Mouse (Mus musculus): ENCODE measurements at regions not wholly inside any gene's neighbourhood (a gene's known extent, or its start where the extent isn't known, plus 50 kb on each side); places are given as distances from the start of the nearest gene placed in this dataset.

DNA sequence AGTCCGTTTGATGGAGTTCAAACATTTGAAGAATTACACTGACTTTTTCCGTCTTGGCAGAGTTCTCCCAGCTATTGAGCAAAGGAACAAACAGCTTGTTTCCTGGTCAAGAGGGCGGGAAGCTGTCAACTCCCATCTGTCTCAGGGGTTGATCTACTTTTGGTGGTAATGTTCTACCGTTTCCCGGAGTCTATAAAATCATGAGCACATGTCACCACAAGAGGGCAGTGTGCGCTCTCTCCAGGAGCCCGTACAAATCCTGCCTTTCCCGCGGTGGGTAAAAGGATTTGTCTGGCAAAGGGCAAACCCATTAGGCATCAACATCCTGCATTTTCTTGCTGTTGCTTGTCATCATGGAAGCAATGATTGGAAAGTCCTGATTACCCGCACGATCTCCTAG is 106.1 kb upstream of the Zfp64 start:
- Histone ChIP-seq H3K4me1 (replicated peaks; ENCODE audit: control insufficient read depth, insufficient read depth, low read length) (no peaks in the 10 kb centered on the region), H3K36me3 (ENCODE audit: control insufficient read depth, insufficient read depth, low read length) (no peaks in the 10 kb centered on the region), H3K27me3 (ENCODE audit: control insufficient read depth, insufficient read depth, low read length) (no peaks in the 10 kb centered on the region), H3K4me3 (ENCODE audit: control insufficient read depth, insufficient read depth, low read length) (no peak overlapping the region), H3K27ac (ENCODE audit: control insufficient read depth, insufficient read depth, low read length) (no peak overlapping the region)
- peak; percentile 53 for DNase-seq
- WGBS: 8% methylated on average over 11 of the region's 11 CpGs
- TF ChIP-seq POLR2A (IDR thresholded peaks at IDR 0.05; ENCODE audit: control insufficient read depth, extremely low read depth, insufficient read depth, low read length, poor library complexity): no peak
- peak; percentile 55; the same call in 1 of the 2 replicates for TF ChIP-seq CTCF (IDR thresholded peaks at IDR 0.05; ENCODE audit: borderline replicate concordance, control insufficient read depth, extremely low read depth, insufficient read depth, low read length, poor library complexity)

DNA sequence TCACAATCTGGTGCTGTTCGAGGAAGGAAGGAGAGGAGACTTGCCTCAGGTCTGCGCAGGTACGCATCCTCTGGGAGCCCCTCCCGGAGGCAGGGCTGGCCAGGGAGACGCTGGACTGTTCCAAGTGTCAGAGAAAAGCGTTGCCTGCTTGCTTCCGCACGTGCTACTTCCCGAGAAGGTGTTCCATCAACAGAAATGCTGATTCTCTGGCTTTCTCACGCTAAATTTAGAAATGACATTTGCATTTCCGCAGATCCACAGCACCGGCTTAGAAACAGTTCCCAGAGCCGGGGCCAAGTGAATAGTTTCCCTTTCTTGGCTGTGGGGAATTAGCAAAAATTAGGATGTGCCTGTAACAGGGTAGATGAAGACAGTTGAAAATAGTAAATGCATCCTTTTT is 105.1 kb upstream of the Zfp64 start:
- Histone ChIP-seq H3K4me1 (replicated peaks; ENCODE audit: control insufficient read depth, insufficient read depth, low read length) (no peaks in the 10 kb centered on the region), H3K27me3 (ENCODE audit: control insufficient read depth, insufficient read depth, low read length) (no peaks in the 10 kb centered on the region), H3K36me3 (ENCODE audit: control insufficient read depth, insufficient read depth, low read length) (no peaks in the 10 kb centered on the region), H3K4me3 (ENCODE audit: control insufficient read depth, insufficient read depth, low read length) (no peak overlapping the region), H3K27ac (ENCODE audit: control insufficient read depth, insufficient read depth, low read length) (no peak overlapping the region)
- 78% methylated on average over 13 of the region's 13 CpGs for WGBS
- DNase-seq: no peak
- TF ChIP-seq CTCF (IDR thresholded peaks at IDR 0.05; ENCODE audit: borderline replicate concordance, control insufficient read depth, extremely low read depth, insufficient read depth, low read length, poor library complexity): no peak
- no peak for TF ChIP-seq POLR2A (IDR thresholded peaks at IDR 0.05; ENCODE audit: control insufficient read depth, extremely low read depth, insufficient read depth, low read length, poor library complexity)

DNA sequence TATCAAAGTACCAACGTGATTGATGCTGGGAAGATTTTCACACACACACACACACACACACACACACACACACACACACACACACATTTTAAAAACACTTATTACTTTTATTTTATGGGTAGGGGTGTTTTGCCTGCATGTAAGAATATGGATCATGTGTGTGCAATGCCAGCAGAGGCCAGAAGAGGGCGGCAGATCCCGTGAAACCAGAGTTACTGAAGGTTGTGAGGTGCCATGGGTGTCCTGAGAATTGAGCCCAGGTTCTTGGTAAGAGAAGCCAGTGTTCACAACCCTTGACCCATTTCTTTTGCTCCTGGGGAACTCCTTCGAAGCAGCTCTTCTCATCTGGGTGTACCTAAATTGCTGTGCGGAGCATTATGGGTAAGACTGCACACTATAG is 102.4 kb upstream of the Zfp64 start:
- 81% methylated on average over 5 of the region's 5 CpGs for WGBS
- Histone ChIP-seq H3K4me3 (ENCODE audit: control insufficient read depth, insufficient read depth, low read length) (no peak overlapping the region), H3K27ac (ENCODE audit: control insufficient read depth, insufficient read depth, low read length) (no peak overlapping the region), H3K27me3 (ENCODE audit: control insufficient read depth, insufficient read depth, low read length) (no peaks in the 10 kb centered on the region), H3K4me1 (replicated peaks; ENCODE audit: control insufficient read depth, insufficient read depth, low read length) (no peaks in the 10 kb centered on the region), H3K36me3 (ENCODE audit: control insufficient read depth, insufficient read depth, low read length) (no peaks in the 10 kb centered on the region)
- no peak for TF ChIP-seq POLR2A (IDR thresholded peaks at IDR 0.05; ENCODE audit: control insufficient read depth, extremely low read depth, insufficient read depth, low read length, poor library complexity)
- no peak; the same call in 1 of the 2 replicates for TF ChIP-seq CTCF (IDR thresholded peaks at IDR 0.05; ENCODE audit: borderline replicate concordance, control insufficient read depth, extremely low read depth, insufficient read depth, low read length, poor library complexity)
- DNase-seq: peak; percentile 3

DNA sequence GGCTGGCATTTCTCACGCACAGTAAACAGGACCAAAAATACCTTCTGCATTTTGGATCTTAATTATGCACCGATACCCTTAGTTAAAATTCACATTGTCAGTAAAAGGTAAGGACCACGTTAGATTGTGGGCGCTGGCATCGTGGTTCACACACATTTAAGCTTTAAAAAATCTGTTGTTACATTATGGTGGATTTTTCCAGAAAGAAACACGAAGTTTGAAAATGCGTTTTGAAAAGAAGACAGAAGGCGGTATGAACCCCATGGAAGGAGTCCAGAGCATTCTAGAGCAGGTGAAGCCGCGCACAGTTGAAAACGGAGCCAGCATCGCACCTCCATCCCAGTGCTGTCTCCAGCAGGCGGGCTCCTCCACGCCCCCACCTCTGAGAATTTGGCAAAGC is 94.6 kb upstream of the Zfp64 start:
- no peak for TF ChIP-seq CTCF (IDR thresholded peaks at IDR 0.05; ENCODE audit: borderline replicate concordance, control insufficient read depth, extremely low read depth, insufficient read depth, low read length, poor library complexity)
- no peak for TF ChIP-seq POLR2A (IDR thresholded peaks at IDR 0.05; ENCODE audit: control insufficient read depth, extremely low read depth, insufficient read depth, low read length, poor library complexity)
- Histone ChIP-seq H3K27me3 (ENCODE audit: control insufficient read depth, insufficient read depth, low read length) (no peaks in the 10 kb centered on the region), H3K36me3 (ENCODE audit: control insufficient read depth, insufficient read depth, low read length) (no peaks in the 10 kb centered on the region), H3K4me1 (replicated peaks; ENCODE audit: control insufficient read depth, insufficient read depth, low read length) (no peaks in the 10 kb centered on the region), H3K4me3 (ENCODE audit: control insufficient read depth, insufficient read depth, low read length) (no peak overlapping the region), H3K27ac (ENCODE audit: control insufficient read depth, insufficient read depth, low read length) (no peak overlapping the region)
- 93% methylated on average over 14 of the region's 14 CpGs for WGBS
- no peak for DNase-seq

DNA sequence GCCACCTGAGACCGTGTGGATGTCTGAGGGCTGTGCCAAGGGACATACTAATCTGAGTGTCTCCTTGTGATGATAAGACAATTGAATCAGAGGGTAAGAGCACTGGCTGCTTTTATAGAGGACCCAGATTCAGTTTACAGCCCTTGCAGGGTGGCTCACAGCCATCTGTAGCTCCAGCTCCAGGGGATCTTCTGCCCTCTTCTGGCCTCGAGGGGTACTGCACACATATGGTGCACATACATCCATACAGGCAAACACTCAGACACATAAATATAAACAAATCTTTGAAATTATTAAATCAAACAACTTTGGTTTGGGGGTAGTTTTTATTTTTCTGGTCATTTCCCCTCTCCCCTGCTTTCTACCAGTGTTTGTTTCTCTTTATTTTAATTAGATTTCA is 86.4 kb upstream of the Zfp64 start:
- WGBS: 82% methylated on average over 2 of the region's 2 CpGs
- TF ChIP-seq CTCF (IDR thresholded peaks at IDR 0.05; ENCODE audit: borderline replicate concordance, control insufficient read depth, extremely low read depth, insufficient read depth, low read length, poor library complexity) (no peak), POLR2A (IDR thresholded peaks at IDR 0.05; ENCODE audit: control insufficient read depth, extremely low read depth, insufficient read depth, low read length, poor library complexity) (no peak)

DNA sequence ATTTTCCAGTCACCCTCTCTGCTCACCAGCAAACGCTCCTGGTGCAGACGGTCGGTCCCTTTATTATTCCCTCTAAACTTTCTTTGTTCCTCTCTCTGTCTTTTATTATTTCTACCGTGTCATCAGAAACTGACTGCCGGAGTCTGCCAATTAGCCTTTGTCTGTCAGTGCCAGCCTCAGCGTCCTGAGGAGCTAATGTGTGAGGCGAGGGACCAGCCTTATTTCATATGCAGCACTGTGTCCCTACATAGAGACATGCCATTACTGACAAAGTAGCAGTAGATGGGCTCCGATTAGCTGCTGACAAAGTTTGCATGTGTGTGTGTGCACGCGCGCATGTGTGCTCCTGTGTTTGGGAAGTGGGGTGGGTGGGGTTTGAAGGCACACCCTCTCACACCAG is 82.6 kb upstream of the Zfp64 start:
- Histone ChIP-seq H3K4me1 (replicated peaks; ENCODE audit: control insufficient read depth, insufficient read depth, low read length) (no peaks in the 10 kb centered on the region), H3K4me3 (ENCODE audit: control insufficient read depth, insufficient read depth, low read length) (no peak overlapping the region), H3K27ac (ENCODE audit: control insufficient read depth, insufficient read depth, low read length) (no peak overlapping the region), H3K27me3 (ENCODE audit: control insufficient read depth, insufficient read depth, low read length) (no peaks in the 10 kb centered on the region), H3K36me3 (ENCODE audit: control insufficient read depth, insufficient read depth, low read length) (no peaks in the 10 kb centered on the region)
- no peak for DNase-seq
- 92% methylated on average over 11 of the region's 11 CpGs for WGBS
- TF ChIP-seq CTCF (IDR thresholded peaks at IDR 0.05; ENCODE audit: borderline replicate concordance, control insufficient read depth, extremely low read depth, insufficient read depth, low read length, poor library complexity) (no peak), POLR2A (IDR thresholded peaks at IDR 0.05; ENCODE audit: control insufficient read depth, extremely low read depth, insufficient read depth, low read length, poor library complexity) (no peak)

More for the DNA sequence above, 86.4 kb upstream of the Zfp64 start:
- Histone ChIP-seq H3K27ac (ENCODE audit: control insufficient read depth, insufficient read depth, low read length) (no peak overlapping the region), H3K27me3 (ENCODE audit: control insufficient read depth, insufficient read depth, low read length) (no peaks in the 10 kb centered on the region), H3K4me3 (ENCODE audit: control insufficient read depth, insufficient read depth, low read length) (no peak overlapping the region), H3K36me3 (ENCODE audit: control insufficient read depth, insufficient read depth, low read length) (no peaks in the 10 kb centered on the region), H3K4me1 (replicated peaks; ENCODE audit: control insufficient read depth, insufficient read depth, low read length) (no peaks in the 10 kb centered on the region)
- no peak for DNase-seq

DNA sequence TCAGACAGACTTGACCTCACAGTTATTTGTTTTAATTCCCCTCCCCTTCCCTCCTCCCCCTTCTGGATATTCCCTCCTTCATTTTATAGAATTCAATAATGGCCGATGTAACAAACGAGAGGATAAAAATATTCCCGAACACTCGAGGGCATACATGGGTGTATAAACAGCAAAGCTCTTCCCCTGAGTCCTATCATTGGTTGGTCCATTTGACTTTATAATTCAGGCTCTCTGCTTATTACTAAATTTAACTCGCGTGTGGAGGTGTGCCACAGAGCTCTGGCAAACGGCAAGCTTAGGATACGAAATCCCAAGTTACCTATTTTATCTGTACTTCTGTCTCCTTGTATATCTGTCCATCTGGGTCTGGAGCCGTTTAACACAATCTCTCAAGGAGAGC is 82.1 kb upstream of the Zfp64 start:
- H3K36me3 ChIP-seq (ENCODE audit: control insufficient read depth, insufficient read depth, low read length): no peaks in the 10 kb centered on the region
- H3K27ac ChIP-seq (ENCODE audit: control insufficient read depth, insufficient read depth, low read length): no peak overlapping the region
- no peak for TF ChIP-seq CTCF (IDR thresholded peaks at IDR 0.05; ENCODE audit: borderline replicate concordance, control insufficient read depth, extremely low read depth, insufficient read depth, low read length, poor library complexity)
- TF ChIP-seq POLR2A (IDR thresholded peaks at IDR 0.05; ENCODE audit: control insufficient read depth, extremely low read depth, insufficient read depth, low read length, poor library complexity): no peak
- H3K4me3 ChIP-seq (ENCODE audit: control insufficient read depth, insufficient read depth, low read length): no peak overlapping the region
- 94% methylated on average over 9 of the region's 9 CpGs for WGBS
- DNase-seq: no peak
- H3K27me3 ChIP-seq (ENCODE audit: control insufficient read depth, insufficient read depth, low read length): no peaks in the 10 kb centered on the region
- H3K4me1 ChIP-seq (replicated peaks; ENCODE audit: control insufficient read depth, insufficient read depth, low read length): no peaks in the 10 kb centered on the region

All from thymus, adult 2 months (tissue).